Mouse (Mus musculus) ES-E14 (cell line): Measurements from ENCODE around the gene Btbd7. TPM values are rescaled to one million over a fixed set of nuclear protein-coding genes. Genes with fewer than 3 reads are reported as not detected.

Experiments
- DNase-seq: peaks from one replicate; pipeline ENCODE4 v3.0.0-alpha.2; 2013; ENCODE audit warnings: low read depth, low spot score
- H3K27ac ChIP-seq: 2 replicates; pipeline ENCODE4 v1.5.1; 2012; ENCODE audit warnings: low read depth, mild to moderate bottlenecking, low read length, moderate library complexity, mixed read lengths; ENCODE audit not compliant: poor library complexity, insufficient read depth, severe bottlenecking
- H3K36me3 ChIP-seq: 2 replicates; pipeline ENCODE4 v1.6.1; 2012; ENCODE audit warnings: mild to moderate bottlenecking, low read length, moderate library complexity, mixed read lengths; ENCODE audit not compliant: control insufficient read depth, poor library complexity, insufficient read depth, severe bottlenecking
- H3K4me1 ChIP-seq, 2 experiments: fragments of 150-350 bp in 1 of 2; sonication (generic) in 1 of 2; 2 replicates each; pipeline ENCODE4 v1.6.1; 2012; ENCODE audit warnings: low read length in 2 of 2, mild to moderate bottlenecking in 1 of 2, mixed read lengths in 1 of 2; ENCODE audit not compliant: control insufficient read depth in 2 of 2, insufficient read depth in 2 of 2, poor library complexity in 1 of 2
- H3K4me3 ChIP-seq, 2 experiments: fragments of 150-350 bp in 1 of 2; sonication (generic) in 1 of 2; 2 replicates each; pipeline ENCODE4 v1.5.1; 2012; ENCODE audit warnings: low read length in 2 of 2, low read depth in 1 of 2, mild to moderate bottlenecking in 1 of 2, mixed read lengths in 1 of 2; ENCODE audit not compliant: insufficient read depth in 1 of 2, poor library complexity in 1 of 2, severe bottlenecking in 1 of 2
- H3K9ac ChIP-seq: 2 replicates; pipeline ENCODE4 v1.6.1; 2012; ENCODE audit warnings: low read depth, mild to moderate bottlenecking, low read length, mixed read lengths; ENCODE audit not compliant: poor library complexity, insufficient read depth, severe bottlenecking
- H3K9me3 ChIP-seq: fragments of 150-350 bp; sonication (generic); 2 replicates; pipeline ENCODE4 v1.6.1; 2012; ENCODE audit warnings: low read depth, mild to moderate bottlenecking, low read length; ENCODE audit not compliant: control insufficient read depth, insufficient read depth
- CHD2 ChIP-seq: IDR thresholded peaks from 2 replicates; pipeline ENCODE4 v1.6.1; 2014; ENCODE audit warnings: mild to moderate bottlenecking, low read depth, low read length, inconsistent platforms
- HCFC1 ChIP-seq: IDR thresholded peaks from 2 replicates; pipeline ENCODE4 v1.6.1; 2012; ENCODE audit warnings: low read length, inconsistent platforms, borderline replicate concordance; ENCODE audit not compliant: insufficient read depth
- MAFK ChIP-seq: IDR thresholded peaks from 2 replicates; pipeline ENCODE4 v1.6.1; 2014; ENCODE audit warnings: mild to moderate bottlenecking, low read depth, low read length, inconsistent platforms; ENCODE audit not compliant: insufficient read depth
- ZC3H11A ChIP-seq: IDR thresholded peaks from 2 replicates; pipeline ENCODE4 v1.6.1; 2012; ENCODE audit warnings: low read depth, mild to moderate bottlenecking, inconsistent platforms, low read length, borderline replicate concordance
- ZNF384 ChIP-seq: IDR thresholded peaks from 2 replicates; pipeline ENCODE4 v1.6.1; 2012; ENCODE audit warnings: low read depth, low read length, inconsistent platforms
- in situ Hi-C, 2 experiments: fragments of 600-800 bp; cut with MboI; formaldehyde crosslinking; loops; one replicate each; pipeline ENCODE4 v1.15.1; 2025; ENCODE audit warnings: low sequenced_read_pairs in 2 of 2, inconsistent platforms in 1 of 2; ENCODE audit not compliant: unreplicated experiment in 2 of 2
- total RNA-seq: library from RNA; depleted of rRNA; stranded (reverse); fragments of 300-350 nt; gene quantifications from 2 replicates; pipeline ENCODE4 v1.2.3, GENCODE M21; 2012

Btbd7 gene
- total RNA-seq, 1 experiment, result 17.6 TPM

GRCm38 (mm10) chr12:102887366-102887765 is 9.1 kb upstream of the Btbd7 start:
- no peak overlapping the region for H3K4me3 ChIP-seq
- in situ Hi-C loops, result no loop called here
- H3K36me3 ChIP-seq, result no peaks in the 10 kb centered on the region
- no peak for DNase-seq
- H3K9ac ChIP-seq, result no peak overlapping the region
- no peak for TF ChIP-seq HCFC1
- no peaks in the 10 kb centered on the region for H3K9me3 ChIP-seq
- H3K4me1 ChIP-seq, result no peaks in the 10 kb centered on the region
- H3K27ac ChIP-seq, result no peak overlapping the region

- Histone ChIP-seq H3K27ac (no peak overlapping the region), H3K9me3 (no peaks in the 10 kb centered on the region), H3K9ac (no peak overlapping the region), H3K4me3 (no peak overlapping the region), H3K4me1 (no peaks in the 10 kb centered on the region), H3K36me3 (no peaks in the 10 kb centered on the region)
- in situ Hi-C loops, result no loop called here
- DNase-seq, result peak; percentile 12
- TF ChIP-seq ZNF384 (no peak), ZC3H11A (no peak), CHD2 (no peak)
Measured at GRCm38 (mm10) chr12:102885735-102886134, 7.5 kb upstream of the Btbd7 start.

- Histone ChIP-seq H3K4me3 (peak overlapping the region in 1 of 2 experiments; percentile 66; a peak in 1 of 4 replicates), H3K27ac (no peak overlapping the region), H3K4me1 (peaks cover 3% of the 10 kb centered on the region in 2 experiments; a peak in 2 of 4 replicates), H3K9me3 (no peaks in the 10 kb centered on the region), H3K9ac (no peak overlapping the region), H3K36me3 (no peaks in the 10 kb centered on the region)
- TF ChIP-seq ZC3H11A (no peak), MAFK (no peak), ZNF384 (no peak), HCFC1 (no peak), CHD2 (no peak)
- DNase-seq, result no peak
- in situ Hi-C loops, result no loop called here
Measured at GRCm38 (mm10) chr12:102878901-102879300, 630 bp upstream of the Btbd7 start.

- Histone ChIP-seq H3K9me3 (no peaks in the 10 kb centered on the region), H3K4me1 (peaks cover 3% of the 10 kb centered on the region in 2 experiments; a peak in 2 of 4 replicates), H3K36me3 (no peaks in the 10 kb centered on the region), H3K27ac (peak overlapping the region; percentile 77), H3K4me3 (peak overlapping the region; percentile 68 to 99), H3K9ac (peak overlapping the region; percentile 99)
- in situ Hi-C loops, result no loop called here
- TF ChIP-seq MAFK, result no peak
- TF ChIP-seq ZNF384, result no peak
- TF ChIP-seq CHD2, result no peak
- TF ChIP-seq HCFC1, result no peak; the same call in 1 of the 2 replicates
- no peak for TF ChIP-seq ZC3H11A
- DNase-seq, result peak; percentile 37
Measured at GRCm38 (mm10) chr12:102877301-102878030, 805 bp downstream of the Btbd7 start.

GRCm38 (mm10) chr12:102870527-102870926 is 7.7 kb downstream of the Btbd7 start:
- no peak for DNase-seq
- in situ Hi-C loops, result no loop called here
- H3K36me3 ChIP-seq, result no peaks in the 10 kb centered on the region
- TF ChIP-seq ZNF384 (no peak), MAFK (no peak), ZC3H11A (no peak), CHD2 (no peak), HCFC1 (no peak)
- H3K4me3 ChIP-seq, result no peak overlapping the region
- no peaks in the 10 kb centered on the region for H3K9me3 ChIP-seq
- no peak overlapping the region for H3K27ac ChIP-seq
- no peaks in the 10 kb centered on the region for H3K4me1 ChIP-seq
- no peak overlapping the region for H3K9ac ChIP-seq
